Mouse (Mus musculus) layer of hippocampus, adult 9-10 months (tissue): ENCODE results near the gene Fam217a.
"Not testable (repeated sequence)": the region's sequence is repeated elsewhere in the genome, so short reads cannot be mapped to it uniquely, and the experiment has no call there.

Source experiments
- DNase-seq: peaks from one replicate; pipeline ENCODE4 v3.0.0; 2022; ENCODE audit warnings: low spot score

The Fam217a gene

DNA sequence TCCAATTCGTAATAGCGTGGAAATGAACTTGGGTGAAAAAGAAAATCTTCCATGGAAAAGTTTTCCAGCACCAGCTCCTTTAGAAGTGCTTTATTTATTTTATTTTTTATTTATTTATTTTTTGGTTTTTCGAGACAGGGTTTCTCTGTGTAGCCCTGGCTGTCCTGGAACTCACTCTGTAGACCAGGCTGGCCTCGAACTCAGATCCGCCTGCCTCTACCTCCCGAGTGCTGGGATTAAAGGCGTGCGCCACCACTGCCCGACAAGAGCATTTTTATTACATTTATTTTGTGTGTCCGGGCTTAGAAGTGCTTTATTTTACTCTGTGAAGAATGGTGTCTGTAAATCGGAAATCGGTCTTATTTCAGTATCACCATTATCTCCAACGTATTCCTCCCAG lies 49.4 kb downstream of the Fam217a start:
- peak; percentile 10 for DNase-seq

- peak; percentile 78 for DNase-seq
Observed at GRCm38 (mm10) chr13:34873801-34874681, 50.1 kb downstream of the Fam217a start.

DNA sequence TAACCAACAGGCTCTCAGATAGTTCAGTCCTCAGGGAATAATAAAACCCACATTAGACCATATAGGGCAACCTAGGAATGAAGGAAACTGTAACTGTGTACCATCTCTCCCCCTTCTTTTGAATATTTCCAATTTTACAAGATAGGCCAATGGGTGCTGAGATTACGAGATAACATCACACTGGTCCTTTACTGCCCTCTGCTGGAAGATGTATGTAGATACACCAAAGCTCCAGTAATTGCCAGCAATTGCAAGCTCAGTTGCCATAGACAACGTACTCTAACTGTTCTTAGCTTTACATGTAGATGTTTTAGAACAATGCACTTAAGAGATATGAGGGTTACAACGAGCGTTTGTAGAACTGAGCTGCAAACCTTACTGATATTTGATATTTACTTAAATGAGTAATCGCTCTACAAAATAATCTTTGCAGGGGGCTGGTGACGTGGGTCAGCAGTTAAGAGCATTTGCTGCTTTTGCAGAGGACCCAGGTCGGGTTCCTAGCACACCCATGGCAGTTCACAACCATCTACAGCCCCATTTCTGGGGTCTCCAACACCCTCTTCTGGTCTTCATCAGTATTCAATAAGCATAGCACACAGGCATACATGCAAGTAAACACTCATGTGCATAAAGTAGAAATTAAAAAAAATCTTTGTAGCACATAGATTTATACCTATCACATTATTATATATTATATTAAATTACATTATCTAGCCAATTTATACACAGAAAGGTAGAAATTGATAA lies 59.5 kb downstream of the Fam217a start:
- DNase-seq = peak; percentile 67

DNA sequence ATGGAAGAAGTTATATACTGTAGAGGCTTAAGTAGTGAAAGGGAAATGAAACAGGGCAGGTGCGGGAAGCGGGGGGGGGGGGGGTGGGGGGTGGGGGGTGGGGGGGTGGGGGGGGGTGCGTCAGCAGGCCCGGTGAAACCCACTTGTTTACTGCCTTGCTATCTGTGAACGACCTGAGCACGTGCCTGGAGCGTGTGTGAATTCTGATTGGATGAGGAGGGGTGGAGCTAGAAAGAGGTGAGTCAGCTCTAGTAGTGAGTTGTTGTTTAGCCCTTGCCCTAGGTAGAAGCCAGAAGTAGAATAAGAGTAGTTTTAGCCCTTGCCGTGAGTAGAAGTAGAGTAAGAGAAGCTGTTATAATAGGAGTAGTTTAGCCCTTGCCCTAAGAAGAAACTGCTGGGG lies 62.9 kb downstream of the Fam217a start:
- DNase-seq = not testable (repeated sequence)
